Mouse (Mus musculus) neural tube, embryonic 13.5 days (tissue): Measurements from ENCODE around the gene Tsc2. TPM values are rescaled to one million over a fixed set of nuclear protein-coding genes. Genes with fewer than 3 reads are reported as not detected.

Experiments
- ATAC-seq: fragments of 200-750 bp; cut with Nextera tagmentation; 2 replicates; pipeline ENCODE4 v1.8.0; 2017; ENCODE audit warnings: low read depth, mild to moderate bottlenecking, moderate TSS enrichment, moderate library complexity
- H3K27ac ChIP-seq: fragments of 300-500 bp; sonication (generic); replicated peaks from 2 replicates; pipeline ENCODE4 v1.5.1; 2015; ENCODE audit warnings: moderate library complexity, mild to moderate bottlenecking, inconsistent platforms
- H3K27me3 ChIP-seq: fragments of 300-500 bp; sonication (generic); 2 replicates; pipeline ENCODE4 v1.6.1; 2015; ENCODE audit warnings: mild to moderate bottlenecking, inconsistent platforms
- H3K36me3 ChIP-seq: fragments of 300-500 bp; sonication (generic); 2 replicates; pipeline ENCODE4 v1.6.1; 2015; ENCODE audit warnings: mild to moderate bottlenecking, inconsistent platforms
- H3K4me1 ChIP-seq: fragments of 300-500 bp; sonication (generic); replicated peaks from 2 replicates; pipeline ENCODE4 v1.6.1; 2015; ENCODE audit warnings: inconsistent platforms
- H3K4me2 ChIP-seq: fragments of 300-500 bp; sonication (generic); 2 replicates; pipeline ENCODE4 v1.6.1; 2015; ENCODE audit warnings: inconsistent platforms, mild to moderate bottlenecking, moderate library complexity
- H3K4me3 ChIP-seq: fragments of 300-500 bp; sonication (generic); 2 replicates; pipeline ENCODE4 v1.5.1; 2015; ENCODE audit warnings: mild to moderate bottlenecking, inconsistent platforms
- H3K9ac ChIP-seq: fragments of 300-500 bp; sonication (generic); 2 replicates; pipeline ENCODE4 v1.6.1; 2015; ENCODE audit warnings: moderate library complexity, mild to moderate bottlenecking, inconsistent platforms
- H3K9me3 ChIP-seq: fragments of 300-500 bp; sonication (generic); 2 replicates; pipeline ENCODE4 v1.6.1; 2016; ENCODE audit warnings: inconsistent platforms
- WGBS: fragments of 180-500 bp; shearing (Covaris S2); methylation state at CpG from one replicate; pipeline ENCODE4 v1.1.7; 2015; 5-methylcytosine and 5-hydroxymethylcytosine counted together
- polyA plus RNA-seq: library from polyadenylated mRNA; unstranded; fragments of >200 nt; fragmentation: Nextera tagmentation; extraction: Ambion mirVana; gene quantifications from 2 replicates; pipeline ENCODE4 v1.2.1, GENCODE M21; 2015

Gene Tsc2
- polyA plus RNA-seq, 1 experiment from 2014 or later: 62.5 TPM

DNA sequence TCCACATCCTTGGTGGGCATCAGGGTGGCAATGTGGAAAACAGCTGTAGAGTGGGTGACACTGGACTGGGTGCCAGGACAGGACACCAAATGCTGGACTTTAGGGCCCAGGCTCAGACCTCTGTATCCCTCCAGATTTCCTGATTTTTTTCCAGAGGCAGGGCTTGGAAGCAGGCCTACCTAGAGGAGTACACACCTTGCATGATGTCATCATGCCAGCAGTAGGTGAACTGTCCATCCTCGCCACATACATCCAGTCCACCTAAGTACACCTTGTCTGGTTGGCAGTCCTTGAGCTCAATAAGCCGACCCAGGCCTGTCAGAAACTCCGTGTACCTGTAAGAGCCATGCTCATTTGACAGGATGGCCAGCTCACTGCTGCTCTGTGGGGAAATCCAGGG, 34.4 kb downstream of the Tsc2 start:
- Histone ChIP-seq H3K4me3 (no peak overlapping the region), H3K27me3 (no peaks in the 10 kb centered on the region), H3K36me3 (peaks cover 100% of the 10 kb centered on the region), H3K9ac (no peak overlapping the region), H3K4me2 (no peak overlapping the region), H3K9me3 (no peaks in the 10 kb centered on the region), H3K27ac (no peak overlapping the region), H3K4me1 (no peaks in the 10 kb centered on the region)
- WGBS: 95% methylated on average over 3 of the region's 3 CpGs
- no peak for ATAC-seq

DNA sequence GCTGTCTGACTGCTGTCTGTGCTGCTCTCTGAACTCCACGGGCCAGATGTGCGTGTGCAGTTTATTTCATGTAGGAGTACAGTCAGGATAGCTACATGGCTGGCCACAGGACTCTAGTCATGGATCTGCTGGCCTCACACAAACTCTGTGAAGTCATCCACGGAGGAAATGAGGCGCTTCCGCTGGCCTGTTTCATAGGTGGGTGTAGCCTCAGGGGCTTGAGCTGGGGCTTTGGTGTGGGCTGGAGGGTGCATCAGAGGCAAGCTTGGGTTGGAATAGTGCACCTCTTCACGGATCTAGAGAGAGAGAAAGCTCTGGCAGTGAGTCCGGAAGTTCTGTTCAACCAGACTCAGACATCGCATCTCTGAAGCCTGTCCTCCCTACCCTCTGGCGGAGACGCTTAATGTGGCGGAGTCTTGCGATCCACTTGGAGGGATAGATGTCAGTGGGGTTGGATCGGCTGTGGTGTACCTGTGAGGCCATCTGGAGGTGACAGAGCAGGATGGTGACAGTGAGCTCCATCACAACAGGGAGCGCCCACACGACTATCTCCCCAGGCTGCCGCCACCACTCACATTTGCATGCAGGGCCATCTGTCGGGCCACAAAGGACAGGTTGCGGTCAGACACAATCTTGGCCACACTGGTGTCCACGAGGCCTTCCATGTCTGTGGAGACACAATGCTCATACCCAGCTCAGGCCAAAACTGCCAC, 35.8 kb downstream of the Tsc2 start:
- 87% methylated on average over 19 of the region's 19 CpGs for WGBS

DNA sequence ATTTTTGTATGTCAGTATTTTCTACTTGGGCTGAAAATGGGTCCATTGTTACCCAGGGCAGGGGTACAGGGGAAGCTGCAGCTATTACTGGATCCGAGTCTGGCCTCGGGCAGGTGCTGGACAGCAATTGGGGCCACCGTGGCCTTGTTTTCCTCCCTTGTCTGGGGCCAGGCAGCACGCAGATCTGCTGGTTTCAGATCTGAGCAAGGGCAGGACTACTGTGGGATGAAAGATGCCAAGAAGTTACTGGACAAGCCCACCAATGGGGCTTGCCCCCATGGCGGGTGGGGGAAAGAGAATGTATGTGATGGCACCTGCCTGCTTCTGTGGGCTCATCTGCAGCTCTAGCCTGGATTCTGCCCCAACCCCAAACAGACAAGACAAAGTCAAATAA, 36.4 kb downstream of the Tsc2 start:
- H3K9me3 ChIP-seq: no peaks in the 10 kb centered on the region
- WGBS: 73% methylated on average over 5 of the region's 5 CpGs
- H3K9ac ChIP-seq: no peak overlapping the region
- H3K4me3 ChIP-seq: no peak overlapping the region
- no peak overlapping the region for H3K4me2 ChIP-seq
- H3K27me3 ChIP-seq: no peaks in the 10 kb centered on the region
- peaks cover 100% of the 10 kb centered on the region for H3K36me3 ChIP-seq
- H3K27ac ChIP-seq: no peak overlapping the region
- ATAC-seq: no peak
- no peaks in the 10 kb centered on the region for H3K4me1 ChIP-seq

More for the DNA sequence above, 35.8 kb downstream of the Tsc2 start:
- no peak for ATAC-seq
- Histone ChIP-seq H3K9ac (no peak overlapping the region), H3K27ac (no peak overlapping the region), H3K9me3 (no peaks in the 10 kb centered on the region), H3K27me3 (no peaks in the 10 kb centered on the region), H3K4me3 (no peak overlapping the region), H3K4me2 (no peak overlapping the region), H3K36me3 (peaks cover 100% of the 10 kb centered on the region), H3K4me1 (no peaks in the 10 kb centered on the region)

DNA sequence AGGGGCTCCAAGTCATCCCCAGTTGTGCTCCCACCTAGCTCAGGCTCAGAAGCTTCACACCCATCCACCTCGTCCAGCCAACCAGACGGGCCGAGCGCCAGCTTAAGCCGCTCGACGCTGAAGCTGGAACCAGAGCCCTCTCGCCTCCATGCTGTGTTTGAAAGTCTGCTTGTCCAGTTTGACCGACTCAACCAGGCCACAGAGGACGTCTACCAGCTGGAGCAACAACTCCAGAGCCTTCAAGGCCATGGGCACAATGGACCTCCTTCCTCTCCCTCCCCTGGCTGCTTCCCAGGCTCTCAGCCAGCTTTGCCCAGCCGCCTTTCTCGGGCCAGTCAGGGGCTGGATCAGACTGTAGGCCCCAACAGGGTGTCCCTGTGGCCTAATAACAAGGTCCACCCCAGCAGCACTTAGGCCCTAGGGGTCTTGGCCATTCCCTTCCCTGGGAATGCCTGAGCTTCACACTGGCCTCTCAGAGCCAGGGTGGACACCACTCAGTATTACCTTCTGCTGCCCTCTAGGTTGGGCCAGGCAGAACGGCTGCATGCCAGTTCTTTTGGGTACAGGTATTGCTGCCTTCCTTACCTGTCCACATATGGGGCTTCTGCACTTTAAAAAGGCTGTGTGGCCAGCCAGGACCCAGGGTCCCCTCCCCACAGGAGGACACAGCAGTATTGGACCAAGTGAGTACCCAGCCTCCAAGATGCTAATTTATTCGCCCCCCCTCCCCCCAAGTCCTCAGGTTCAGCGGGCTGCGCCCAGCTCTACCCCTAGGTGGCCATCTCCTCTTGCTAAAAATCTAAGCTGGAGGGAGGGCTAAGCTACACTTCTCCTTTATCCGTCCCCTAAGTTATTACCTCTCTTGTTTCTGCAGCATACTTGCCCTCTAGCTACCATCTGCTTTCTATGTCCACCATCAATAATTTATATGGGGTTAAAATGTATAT, 37.0 kb downstream of the Tsc2 start:
- Histone ChIP-seq H3K27ac (no peak overlapping the region), H3K9ac (no peak overlapping the region), H3K4me2 (no peak overlapping the region), H3K4me3 (no peak overlapping the region), H3K4me1 (no peaks in the 10 kb centered on the region), H3K9me3 (no peaks in the 10 kb centered on the region), H3K27me3 (no peaks in the 10 kb centered on the region), H3K36me3 (peaks cover 100% of the 10 kb centered on the region)
- 80% methylated on average over 17 of the region's 17 CpGs for WGBS
- ATAC-seq: no peak

DNA sequence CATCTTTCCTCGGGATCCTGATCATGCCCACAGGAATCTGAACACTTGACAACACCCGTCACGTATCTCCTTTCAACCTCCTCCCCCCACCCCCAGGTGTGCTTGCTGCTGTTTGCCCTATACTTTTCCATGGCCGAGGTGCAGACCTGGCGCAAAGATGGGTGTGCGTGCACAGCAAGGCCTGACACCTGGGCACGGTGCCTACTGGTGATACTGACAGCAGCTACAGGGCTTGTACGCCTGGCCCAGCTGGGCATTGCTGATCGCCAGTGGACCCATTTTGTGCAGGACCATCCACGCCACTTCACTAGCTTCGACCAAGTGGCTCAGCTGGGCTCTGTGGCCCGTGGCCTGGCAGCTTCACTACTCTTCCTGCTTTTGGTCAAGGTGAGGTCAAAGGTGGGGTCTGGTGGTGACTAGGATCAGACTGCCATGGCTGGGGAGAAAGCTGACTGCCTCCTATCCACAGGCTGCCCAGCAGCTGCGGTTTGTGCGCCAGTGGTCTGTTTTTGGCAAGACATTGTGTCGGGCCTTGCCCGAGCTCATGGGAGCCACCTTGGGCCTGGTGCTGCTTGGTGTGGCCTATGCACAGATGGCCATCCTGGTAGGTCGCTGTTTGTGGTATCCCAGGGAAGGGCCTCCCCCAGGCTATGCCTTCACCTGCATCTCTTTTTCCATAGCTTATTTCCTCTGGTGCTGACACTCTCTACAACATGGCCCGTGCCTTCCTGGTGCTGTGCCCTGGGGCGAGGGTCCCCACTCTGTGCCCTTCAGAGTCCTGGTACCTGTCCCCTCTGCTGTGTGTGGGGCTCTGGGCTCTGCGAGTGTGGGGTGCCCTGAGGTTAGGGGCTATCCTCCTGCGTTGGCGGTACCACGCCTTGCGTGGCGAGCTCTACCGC, 38.2 kb downstream of the Tsc2 start:
- Histone ChIP-seq H3K9ac (no peak overlapping the region), H3K4me2 (no peak overlapping the region), H3K9me3 (no peaks in the 10 kb centered on the region), H3K27me3 (no peaks in the 10 kb centered on the region), H3K4me3 (no peak overlapping the region), H3K36me3 (peaks cover 98% of the 10 kb centered on the region), H3K27ac (no peak overlapping the region), H3K4me1 (no peaks in the 10 kb centered on the region)
- WGBS: 93% methylated on average over 26 of the region's 26 CpGs
- no peak for ATAC-seq

DNA sequence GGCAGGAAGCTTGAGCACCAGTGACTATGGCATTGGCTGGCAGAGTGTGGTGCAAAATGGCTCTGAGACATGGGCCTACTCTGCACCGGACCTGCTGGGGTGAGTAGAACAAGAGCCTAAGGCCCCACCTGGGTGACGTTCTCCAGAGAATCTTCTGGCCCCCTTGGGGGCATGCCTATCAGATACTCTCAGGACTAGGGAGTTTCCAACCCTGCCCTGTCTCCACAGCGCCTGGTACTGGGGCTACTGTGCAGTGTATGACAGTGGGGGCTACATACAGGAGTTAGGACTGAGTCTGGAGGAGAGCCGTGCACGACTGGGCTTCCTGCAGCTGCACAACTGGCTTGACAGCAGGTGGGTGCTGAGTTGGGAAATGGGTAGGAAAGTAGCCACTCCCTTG, 39.2 kb downstream of the Tsc2 start:
- Histone ChIP-seq H3K4me2 (no peak overlapping the region), H3K4me3 (no peak overlapping the region), H3K4me1 (no peaks in the 10 kb centered on the region), H3K9ac (no peak overlapping the region), H3K36me3 (peaks cover 94% of the 10 kb centered on the region), H3K27me3 (no peaks in the 10 kb centered on the region), H3K27ac (no peak overlapping the region), H3K9me3 (no peaks in the 10 kb centered on the region)
- 91% methylated on average over 5 of the region's 5 CpGs for WGBS
- no peak for ATAC-seq

DNA sequence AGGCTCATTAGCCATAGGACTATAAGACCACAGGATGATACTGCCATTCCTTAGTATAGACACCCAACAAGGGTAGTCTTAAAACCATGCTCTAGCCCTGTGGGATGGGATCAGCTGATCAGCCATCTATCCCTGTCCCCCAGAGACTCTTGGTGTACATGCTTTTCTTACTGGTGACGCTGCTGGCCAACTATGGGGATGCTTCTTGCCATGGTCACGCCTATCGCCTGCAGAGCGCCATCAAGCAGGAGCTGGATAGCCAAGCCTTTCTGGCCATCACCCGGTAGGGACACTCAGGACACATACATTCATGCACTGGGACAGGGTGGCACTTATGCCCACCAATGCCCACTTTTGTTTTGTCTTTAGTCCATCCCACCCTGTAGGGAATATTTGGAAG, 40.7 kb downstream of the Tsc2 start:
- H3K27ac ChIP-seq: no peak overlapping the region
- no peak overlapping the region for H3K4me2 ChIP-seq
- WGBS: 92% methylated on average over 5 of the region's 5 CpGs
- H3K36me3 ChIP-seq: peaks cover 93% of the 10 kb centered on the region
- H3K9ac ChIP-seq: no peak overlapping the region
- H3K27me3 ChIP-seq: no peaks in the 10 kb centered on the region
- no peak for ATAC-seq
- no peaks in the 10 kb centered on the region for H3K9me3 ChIP-seq
- no peak overlapping the region for H3K4me3 ChIP-seq
- no peaks in the 10 kb centered on the region for H3K4me1 ChIP-seq

DNA sequence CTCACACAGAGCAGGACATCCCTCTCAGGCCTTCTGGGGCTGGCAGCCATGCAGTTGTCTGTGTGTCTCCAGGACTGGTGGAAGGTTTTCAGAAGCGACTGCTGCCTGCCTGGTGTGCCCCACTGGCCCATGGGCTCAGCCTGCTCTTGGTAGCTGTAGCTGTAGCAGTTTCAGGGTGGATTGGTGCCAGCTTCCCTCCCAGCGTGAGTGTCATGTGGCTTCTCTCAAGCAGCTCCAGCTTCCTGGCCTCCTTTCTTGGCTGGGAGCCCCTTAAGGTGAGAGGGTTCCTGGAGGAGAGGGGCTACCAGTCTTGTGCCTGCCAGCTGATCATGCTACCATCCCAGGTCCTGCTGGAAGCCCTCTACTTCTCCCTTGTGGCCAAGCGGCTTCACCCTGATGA, 41.5 kb downstream of the Tsc2 start:
- ATAC-seq: no peak
- no peaks in the 10 kb centered on the region for H3K27me3 ChIP-seq
- no peak overlapping the region for H3K9ac ChIP-seq
- no peak overlapping the region for H3K4me3 ChIP-seq
- H3K9me3 ChIP-seq: no peaks in the 10 kb centered on the region
- no peaks in the 10 kb centered on the region for H3K4me1 ChIP-seq
- no peak overlapping the region for H3K27ac ChIP-seq
- WGBS: 96% methylated on average over 3 of the region's 3 CpGs
- peaks cover 93% of the 10 kb centered on the region for H3K36me3 ChIP-seq
- no peak overlapping the region for H3K4me2 ChIP-seq

DNA sequence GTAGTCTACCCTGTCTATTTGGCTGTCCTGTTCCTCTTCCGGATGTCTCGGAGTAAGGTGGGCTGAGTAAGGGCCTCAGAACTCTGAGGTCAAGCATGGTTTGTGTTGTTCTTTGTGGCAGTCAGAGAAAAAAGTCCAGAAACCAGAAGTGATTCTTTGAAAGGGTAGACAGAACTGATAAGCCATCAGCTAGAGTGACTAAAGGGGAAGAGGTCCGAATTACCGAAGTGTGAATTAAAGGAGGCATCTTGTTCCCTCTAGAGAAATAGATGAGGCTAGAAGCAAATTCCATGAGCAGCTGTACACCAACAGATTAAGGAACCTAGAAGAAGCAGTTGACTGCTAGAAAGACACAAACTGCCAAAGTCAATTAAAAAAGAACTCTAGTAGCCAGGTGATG, 45.9 kb downstream of the Tsc2 start:
- H3K36me3 ChIP-seq: peaks cover 86% of the 10 kb centered on the region

DNA sequence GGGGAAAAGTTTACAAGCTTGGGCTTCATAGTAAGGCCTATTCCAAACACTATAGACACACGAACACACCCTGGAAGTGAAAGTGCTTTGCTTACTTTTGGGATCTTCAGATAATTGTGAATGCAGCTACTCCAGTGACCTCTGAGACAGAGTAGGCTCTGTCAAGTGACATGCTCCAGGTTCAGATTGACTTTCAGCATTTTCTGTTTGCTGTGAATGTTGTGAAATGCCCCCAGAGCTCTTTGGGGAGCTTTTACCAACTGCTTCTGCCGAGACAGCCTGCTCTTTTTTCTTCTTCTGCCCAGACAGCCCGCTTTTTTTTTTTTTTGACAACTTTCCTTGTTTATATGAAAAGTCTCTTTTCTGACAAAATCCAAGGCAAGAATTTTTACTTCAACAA, 47.9 kb downstream of the Tsc2 start:
- Histone ChIP-seq H3K9ac (no peak overlapping the region), H3K4me2 (no peak overlapping the region), H3K27me3 (no peaks in the 10 kb centered on the region), H3K36me3 (peaks cover 88% of the 10 kb centered on the region), H3K4me1 (no peaks in the 10 kb centered on the region), H3K9me3 (no peaks in the 10 kb centered on the region), H3K4me3 (no peak overlapping the region), H3K27ac (no peak overlapping the region)
- ATAC-seq: no peak
- 76% methylated on average over 3 of the region's 3 CpGs for WGBS

More for the DNA sequence above, 45.9 kb downstream of the Tsc2 start:
- ATAC-seq: no peak
- Histone ChIP-seq H3K4me3 (no peak overlapping the region), H3K9me3 (no peaks in the 10 kb centered on the region), H3K4me2 (no peak overlapping the region), H3K27me3 (no peaks in the 10 kb centered on the region), H3K9ac (no peak overlapping the region), H3K27ac (no peak overlapping the region), H3K4me1 (no peaks in the 10 kb centered on the region)
- 94% methylated on average over 4 of the region's 4 CpGs for WGBS

DNA sequence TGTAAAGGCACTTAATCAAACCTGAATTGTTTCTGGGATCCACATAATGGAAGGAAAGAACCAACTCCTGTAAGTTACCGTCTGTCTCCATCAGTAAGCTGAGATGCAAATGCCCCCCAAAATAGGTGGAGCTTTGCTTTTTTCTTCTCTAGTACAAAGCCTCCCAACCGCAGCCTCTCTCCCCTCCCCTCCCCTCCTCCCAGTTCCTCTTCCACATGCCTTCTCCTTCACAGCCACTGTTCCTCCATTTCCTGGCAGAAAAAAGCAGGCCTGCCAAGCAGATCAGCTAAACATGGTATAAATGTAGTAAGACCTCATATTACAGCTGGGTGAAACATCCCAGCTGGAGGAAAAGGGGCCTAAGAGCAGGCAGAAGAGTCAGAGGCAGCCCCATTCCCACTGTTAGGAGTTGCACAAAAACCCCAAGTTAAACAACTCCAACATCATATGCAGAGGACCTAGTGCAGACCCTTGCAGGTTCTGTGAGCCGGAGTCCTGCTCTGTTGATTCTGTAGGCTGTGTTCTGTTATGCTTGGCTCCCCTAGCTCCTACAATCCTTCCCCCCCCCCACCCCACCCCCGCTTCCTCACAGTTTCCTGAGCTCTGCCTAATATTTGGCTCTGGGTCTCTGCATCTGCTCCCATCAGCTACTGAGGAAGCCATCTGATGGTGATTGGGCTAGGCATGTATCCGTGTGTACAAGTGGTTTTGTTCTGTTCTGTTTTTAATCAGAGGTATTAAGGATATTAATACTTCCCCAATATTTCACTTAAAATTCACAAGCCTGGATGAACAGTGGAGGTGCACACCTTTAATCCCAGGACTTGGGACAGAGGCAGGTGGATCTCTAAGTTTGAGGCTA, 48.6 kb downstream of the Tsc2 start:
- 73% methylated on average over 5 of the region's 5 CpGs for WGBS
- no peak overlapping the region for H3K9ac ChIP-seq
- H3K4me1 ChIP-seq: no peaks in the 10 kb centered on the region
- no peak for ATAC-seq
- no peaks in the 10 kb centered on the region for H3K9me3 ChIP-seq
- H3K4me3 ChIP-seq: no peak overlapping the region
- no peaks in the 10 kb centered on the region for H3K27me3 ChIP-seq
- H3K36me3 ChIP-seq: peaks cover 90% of the 10 kb centered on the region
- H3K4me2 ChIP-seq: no peak overlapping the region
- no peak overlapping the region for H3K27ac ChIP-seq
